Mouse (Mus musculus) layer of hippocampus, postnatal 10 days (tissue): ENCODE results near the gene Paip2b. TPM values are rescaled to one million over a fixed set of nuclear protein-coding genes. Genes with fewer than 3 reads are reported as not detected.
"Not testable (repeated sequence)": the region's sequence is repeated elsewhere in the genome, so short reads cannot be mapped to it uniquely, and the experiment has no call there.

Experiments
- DNase-seq, 2 experiments: peaks; one replicate each; pipeline ENCODE4 v3.0.0; 2021; ENCODE audit warnings: low spot score in 2 of 2
- total RNA-seq, 2 experiments: library from RNA; stranded (reverse); gene quantifications; 2 replicates each; pipeline ENCODE4 v1.2.3; 2021

Paip2b gene
- total RNA-seq, 2 experiments from 2014 or later = 42.4 to 43.3 TPM

GRCm38 (mm10) chr6:83802846-83803245 is 28.7 kb downstream of the Paip2b start:
- no peak for DNase-seq

GRCm38 (mm10) chr6:83802033-83802432 is 29.5 kb downstream of the Paip2b start:
- no peak for DNase-seq

GRCm38 (mm10) chr6:83796686-83797085 is 34.9 kb downstream of the Paip2b start:
- no peak for DNase-seq

- DNase-seq = peak in 1 of 2 experiments; percentile 62
Observed at GRCm38 (mm10) chr6:83795492-83795900, 36.0 kb downstream of the Paip2b start.

GRCm38 (mm10) chr6:83794760-83795296 is 36.7 kb downstream of the Paip2b start, which contains the start of gene Nagk:
Nagk (plus strand) TSS chr6:83794982.
- peak; percentile 86 to 93 for DNase-seq

- DNase-seq = no peak
Observed at GRCm38 (mm10) chr6:83791251-83791890, 40.2 kb downstream of the Paip2b start.

- DNase-seq = not testable (repeated sequence)
Observed at GRCm38 (mm10) chr6:83790533-83790932, 41.0 kb downstream of the Paip2b start.

GRCm38 (mm10) chr6:83788554-83788953 is 43.0 kb downstream of the Paip2b start:
- DNase-seq = no peak

- DNase-seq = no peak
Observed at GRCm38 (mm10) chr6:83786426-83786825, 45.1 kb downstream of the Paip2b start.

- DNase-seq = peak; percentile 46 to 55
Observed at GRCm38 (mm10) chr6:83779026-83779425, 52.5 kb downstream of the Paip2b start.

- no peak for DNase-seq
Observed at GRCm38 (mm10) chr6:83778306-83778705, 53.2 kb downstream of the Paip2b start.

- peak; percentile 90 to 93 for DNase-seq
Observed at GRCm38 (mm10) chr6:83775638-83776293, 55.8 kb downstream of the Paip2b start, which contains the start of gene Tex261. Tex261 (minus strand) TSS chr6:83775813.

- no peak for DNase-seq
Observed at GRCm38 (mm10) chr6:83774781-83775563, 56.6 kb downstream of the Paip2b start.

GRCm38 (mm10) chr6:83774126-83774525 is 57.4 kb downstream of the Paip2b start:
- DNase-seq = no peak

- DNase-seq = no peak
Observed at GRCm38 (mm10) chr6:83768485-83768884, 63.1 kb downstream of the Paip2b start.

- no peak for DNase-seq
Observed at GRCm38 (mm10) chr6:83766982-83767381, 64.6 kb downstream of the Paip2b start.

GRCm38 (mm10) chr6:83762880-83763431 is 68.6 kb downstream of the Paip2b start:
- DNase-seq = peak in 1 of 2 experiments; percentile 16

GRCm38 (mm10) chr6:83762344-83762743 is 69.2 kb downstream of the Paip2b start, which contains the start of gene Ankrd53:
Ankrd53 (plus strand) TSS chr6:83762644.
- DNase-seq = no peak

GRCm38 (mm10) chr6:83756051-83756450 is 75.5 kb downstream of the Paip2b start:
- no peak for DNase-seq
